Mouse (Mus musculus): ENCODE measurements around the gene Commd7.

GRCm38 (mm10) chr2:153611743-153612142 lies 20.8 kb downstream of the Commd7 start:
- TF ChIP-seq CTCF (IDR thresholded peaks at IDR 0.05; ENCODE audit: borderline replicate concordance, control insufficient read depth, extremely low read depth, insufficient read depth, low read length, poor library complexity), result no peak
- no peak for TF ChIP-seq POLR2A (IDR thresholded peaks at IDR 0.05; ENCODE audit: control insufficient read depth, extremely low read depth, insufficient read depth, low read length, poor library complexity)
